Mouse (Mus musculus) E14TG2a.4 (cell line): ENCODE data around the gene Fam83g.

Source experiments
- CTCF ChIP-seq: conservative IDR thresholded peaks from 2 replicates; pipeline ENCODE4 v1.5.1; 2014; ENCODE audit warnings: low read length
- POU5F1 ChIP-seq: IDR thresholded peaks from 2 replicates; pipeline ENCODE4 v1.6.1; 2014; ENCODE audit warnings: low read length, borderline replicate concordance

GRCm38 (mm10) chr11:61719826-61720225 is 35.9 kb downstream of the Fam83g start:
- TF ChIP-seq POU5F1 (no peak), CTCF (no peak)
